Mouse (Mus musculus) gastrocnemius, postnatal 25 days (tissue): ENCODE results near the gene Gm4836. TPM values are rescaled to one million over a fixed set of nuclear protein-coding genes. Genes with fewer than 3 reads are reported as not detected.
"Not testable (repeated sequence)": the region's sequence is repeated elsewhere in the genome, so short reads cannot be mapped to it uniquely, and the experiment has no call there.

ENCODE experiments used
- DNase-seq: peaks from one replicate; pipeline ENCODE4 v3.0.0; 2022
- long read RNA-seq, 2 experiments: library from polyadenylated mRNA; stranded (forward); transcript quantifications; one replicate each; pipeline ENCODE4 v2.0.0; 2021
- total RNA-seq, 2 experiments: library from RNA; stranded (reverse); gene quantifications; 1 replicate in 1 of 2; 2 replicates in 1 of 2; pipeline ENCODE4 v1.2.3; 2021

Gm4836 gene
- not detected for total RNA-seq
- long read RNA-seq, experiment 1, result 0 reads
- long read RNA-seq, experiment 2, result 0 reads

DNA sequence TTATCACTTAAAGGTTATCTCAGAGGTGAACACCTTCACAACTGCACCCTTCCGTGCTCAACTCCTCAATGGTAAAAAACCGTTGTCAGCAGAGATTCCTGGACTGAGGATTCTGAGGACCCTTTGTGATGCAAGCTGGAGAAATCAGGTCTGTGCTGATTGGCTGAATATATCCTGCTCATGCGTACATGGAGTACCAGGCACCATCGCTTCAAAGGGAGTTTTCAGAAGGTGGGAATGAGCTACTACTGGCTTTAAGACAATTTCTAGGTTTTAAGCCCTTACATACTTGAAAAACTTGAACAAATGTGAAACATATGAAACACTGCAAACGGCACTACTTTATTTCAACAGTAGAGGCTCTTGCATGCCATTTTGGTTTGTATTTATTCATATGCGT lies at the start of gene Gm4836:
TSS of gene Gm4836 (minus strand) at position 101 of the 400 bp plus-strand sequence.
- DNase-seq, result not testable (repeated sequence)
